Mouse (Mus musculus): ENCODE data around the gene Strada. TPM values are rescaled to one million over a fixed set of nuclear protein-coding genes. Genes with fewer than 3 reads are reported as not detected.
A peak's percentile ranks its signal among the peaks of the same experiment; 100 is the strongest.

Gene Strada
- total RNA-seq, 1 experiment, result 24.0 TPM

- Histone ChIP-seq H3K4me3 (ENCODE audit: insufficient read depth in 1 of 2, low read depth in 1 of 2, low read length in 2 of 2, poor library complexity in 1 of 2, severe bottlenecking in 1 of 2) (peak within 1 kb of the TSS; percentile 75 to 89), H3K27ac (ENCODE audit: insufficient read depth, low read depth, low read length, poor library complexity, severe bottlenecking) (peak within 1 kb of the TSS; percentile 90), H3K9ac (ENCODE audit: insufficient read depth, low read depth, low read length, poor library complexity, severe bottlenecking) (peak within 1 kb of the TSS; percentile 96), H3K4me1 (ENCODE audit: control insufficient read depth in 2 of 2, insufficient read depth in 2 of 2, low read length in 2 of 2, poor library complexity in 1 of 2) (peaks cover 2 to 5% of the 10 kb centered on the region in 2 experiments; a peak in 3 of 4 replicates), H3K36me3 (ENCODE audit: control insufficient read depth, insufficient read depth, low read length, poor library complexity, severe bottlenecking) (peaks cover 4% of the 10 kb centered on the region; the same call in 1 of the 2 replicates), H3K9me3 (ENCODE audit: control insufficient read depth, insufficient read depth, low read depth, low read length) (no peaks in the 10 kb centered on the region)
- TF ChIP-seq ZNF384 (IDR thresholded peaks at IDR 0.05; ENCODE audit: low read depth, low read length) (no peak), HCFC1 (IDR thresholded peaks at IDR 0.05; ENCODE audit: borderline replicate concordance, insufficient read depth, low read length) (no peak; the same call in 1 of the 2 replicates), CHD2 (IDR thresholded peaks at IDR 0.05; ENCODE audit: low read depth, low read length) (no peak), MAFK (IDR thresholded peaks at IDR 0.05; ENCODE audit: insufficient read depth, low read depth, low read length) (no peak), ZC3H11A (IDR thresholded peaks at IDR 0.05; ENCODE audit: borderline replicate concordance, low read depth, low read length) (no peak)
- in situ Hi-C loops (cut with MboI; ENCODE audit: low sequenced_read_pairs in 2 of 2, unreplicated experiment in 2 of 2), result no loop called here
- DNase-seq (ENCODE audit: low read depth, low spot score), result peak; percentile 92
These were observed 14.9 kb upstream of the Strada start, which contains the start of gene Ddx42 for GRCm38 (mm10) chr11:106216730-106217490. TSS of gene Ddx42 (plus strand) at chr11:106216926.

- in situ Hi-C loops (cut with MboI; ENCODE audit: low sequenced_read_pairs in 2 of 2, unreplicated experiment in 2 of 2), result no loop called here
- TF ChIP-seq MAFK (IDR thresholded peaks at IDR 0.05; ENCODE audit: insufficient read depth, low read depth, low read length) (no peak), CHD2 (IDR thresholded peaks at IDR 0.05; ENCODE audit: low read depth, low read length) (no peak), ZNF384 (IDR thresholded peaks at IDR 0.05; ENCODE audit: low read depth, low read length) (no peak), HCFC1 (IDR thresholded peaks at IDR 0.05; ENCODE audit: borderline replicate concordance, insufficient read depth, low read length) (no peak; the same call in none of the 2 replicates)
These were observed 14.2 kb upstream of the Strada start, which contains the start of gene Ccdc47 for GRCm38 (mm10) chr11:106215927-106216729. TSS of gene Ccdc47 (minus strand) at chr11:106216344.

GRCm38 (mm10) chr11:106215450-106215859 is 13.5 kb upstream of the Strada start:
- Histone ChIP-seq H3K4me1 (ENCODE audit: control insufficient read depth in 2 of 2, insufficient read depth in 2 of 2, low read length in 2 of 2, poor library complexity in 1 of 2) (peaks cover 2 to 5% of the 10 kb centered on the region in 2 experiments; a peak in 3 of 4 replicates), H3K27ac (ENCODE audit: insufficient read depth, low read depth, low read length, poor library complexity, severe bottlenecking) (no peak overlapping the region), H3K36me3 (ENCODE audit: control insufficient read depth, insufficient read depth, low read length, poor library complexity, severe bottlenecking) (peaks cover 10% of the 10 kb centered on the region), H3K4me3 (ENCODE audit: insufficient read depth in 1 of 2, low read depth in 1 of 2, low read length in 2 of 2, poor library complexity in 1 of 2, severe bottlenecking in 1 of 2) (peak overlapping the region; percentile 64 to 89), H3K9ac (ENCODE audit: insufficient read depth, low read depth, low read length, poor library complexity, severe bottlenecking) (peak overlapping the region; percentile 96), H3K9me3 (ENCODE audit: control insufficient read depth, insufficient read depth, low read depth, low read length) (no peaks in the 10 kb centered on the region)
- no peak for DNase-seq (ENCODE audit: low read depth, low spot score)
- no peak for TF ChIP-seq MAFK (IDR thresholded peaks at IDR 0.05; ENCODE audit: insufficient read depth, low read depth, low read length)
- no peak for TF ChIP-seq HCFC1 (IDR thresholded peaks at IDR 0.05; ENCODE audit: borderline replicate concordance, insufficient read depth, low read length)
- TF ChIP-seq ZNF384 (IDR thresholded peaks at IDR 0.05; ENCODE audit: low read depth, low read length), result no peak
- no peak for TF ChIP-seq CHD2 (IDR thresholded peaks at IDR 0.05; ENCODE audit: low read depth, low read length)
- no peak for TF ChIP-seq ZC3H11A (IDR thresholded peaks at IDR 0.05; ENCODE audit: borderline replicate concordance, low read depth, low read length)
- in situ Hi-C loops (cut with MboI; ENCODE audit: low sequenced_read_pairs in 2 of 2, unreplicated experiment in 2 of 2), result no loop called here

More at GRCm38 (mm10) chr11:106215927-106216729, 14.2 kb upstream of the Strada start, which contains the start of gene Ccdc47:
- Histone ChIP-seq H3K9me3 (ENCODE audit: control insufficient read depth, insufficient read depth, low read depth, low read length) (no peaks in the 10 kb centered on the region), H3K9ac (ENCODE audit: insufficient read depth, low read depth, low read length, poor library complexity, severe bottlenecking) (peak within 1 kb of the TSS; percentile 96), H3K27ac (ENCODE audit: insufficient read depth, low read depth, low read length, poor library complexity, severe bottlenecking) (peak within 1 kb of the TSS; percentile 90), H3K4me1 (ENCODE audit: control insufficient read depth in 2 of 2, insufficient read depth in 2 of 2, low read length in 2 of 2, poor library complexity in 1 of 2) (peaks cover 2 to 5% of the 10 kb centered on the region in 2 experiments; a peak in 3 of 4 replicates), H3K4me3 (ENCODE audit: insufficient read depth in 1 of 2, low read depth in 1 of 2, low read length in 2 of 2, poor library complexity in 1 of 2, severe bottlenecking in 1 of 2) (peak within 1 kb of the TSS; percentile 75 to 89), H3K36me3 (ENCODE audit: control insufficient read depth, insufficient read depth, low read length, poor library complexity, severe bottlenecking) (peaks cover 8% of the 10 kb centered on the region)
- DNase-seq (ENCODE audit: low read depth, low spot score), result peak; percentile 95

- Histone ChIP-seq H3K4me3 (ENCODE audit: insufficient read depth in 1 of 2, low read depth in 1 of 2, low read length in 2 of 2, poor library complexity in 1 of 2, severe bottlenecking in 1 of 2) (no peak overlapping the region; a peak in 2 of 4 replicates), H3K9me3 (ENCODE audit: control insufficient read depth, insufficient read depth, low read depth, low read length) (no peaks in the 10 kb centered on the region), H3K4me1 (ENCODE audit: control insufficient read depth in 2 of 2, insufficient read depth in 2 of 2, low read length in 2 of 2, poor library complexity in 1 of 2) (peaks cover 2 to 5% of the 10 kb centered on the region in 2 experiments; a peak in 3 of 4 replicates), H3K9ac (ENCODE audit: insufficient read depth, low read depth, low read length, poor library complexity, severe bottlenecking) (peak overlapping the region; percentile 96), H3K36me3 (ENCODE audit: control insufficient read depth, insufficient read depth, low read length, poor library complexity, severe bottlenecking) (peaks cover 10% of the 10 kb centered on the region), H3K27ac (ENCODE audit: insufficient read depth, low read depth, low read length, poor library complexity, severe bottlenecking) (no peak overlapping the region)
- in situ Hi-C loops (cut with MboI; ENCODE audit: low sequenced_read_pairs in 2 of 2, unreplicated experiment in 2 of 2), result no loop called here
- DNase-seq (ENCODE audit: low read depth, low spot score), result no peak
- no peak for TF ChIP-seq CHD2 (IDR thresholded peaks at IDR 0.05; ENCODE audit: low read depth, low read length)
- TF ChIP-seq MAFK (IDR thresholded peaks at IDR 0.05; ENCODE audit: insufficient read depth, low read depth, low read length), result no peak
- no peak for TF ChIP-seq ZC3H11A (IDR thresholded peaks at IDR 0.05; ENCODE audit: borderline replicate concordance, low read depth, low read length)
- no peak for TF ChIP-seq ZNF384 (IDR thresholded peaks at IDR 0.05; ENCODE audit: low read depth, low read length)
- no peak for TF ChIP-seq HCFC1 (IDR thresholded peaks at IDR 0.05; ENCODE audit: borderline replicate concordance, insufficient read depth, low read length)
These were observed 12.9 kb upstream of the Strada start for GRCm38 (mm10) chr11:106214856-106215255.
